Mouse (Mus musculus): ENCODE measurements around the gene Prg2.

DNA sequence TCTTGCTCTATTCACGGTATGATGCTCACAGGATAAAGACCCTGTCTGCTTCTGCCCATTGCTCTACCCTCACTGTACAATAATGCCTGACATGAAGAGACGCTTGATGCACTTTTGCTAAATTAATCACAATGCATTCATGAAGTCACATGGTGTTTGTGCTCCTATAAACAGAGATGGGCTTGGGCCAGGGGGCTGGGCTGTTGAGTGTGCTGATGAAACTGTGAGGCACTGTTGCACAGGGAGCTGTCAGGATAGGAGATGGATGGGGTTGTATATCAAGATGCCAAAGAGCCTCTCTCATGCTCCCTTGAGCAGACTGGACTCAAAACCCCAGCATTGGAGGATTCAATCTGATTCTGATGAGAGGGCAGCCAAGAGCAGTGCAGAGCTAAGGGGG lies 52.9 kb downstream of the Prg2 start:
- TF ChIP-seq TAL1 (IDR thresholded peaks at IDR 0.05; ENCODE audit: low read length) (no peak), GATA1 (IDR thresholded peaks at IDR 0.05; ENCODE audit: low read length) (no peak)

All from erythroblast, embryonic 14.5 days (primary cell).